Mouse (Mus musculus) cerebellum, adult 8-10 months (tissue): ENCODE data around the gene St8sia1.
"Not testable (repeated sequence)": the region's sequence is repeated elsewhere in the genome, so short reads cannot be mapped to it uniquely, and the experiment has no call there.

Experiments used
- DNase-seq: peaks from one replicate; pipeline ENCODE4 v3.0.0; 2022

Gene St8sia1

GRCm38 (mm10) chr6:142964076-142964530, at the start of gene St8sia1:
Gene St8sia1 (minus strand): TSS chr6:142964452.
- DNase-seq, result peak; percentile 75

DNA sequence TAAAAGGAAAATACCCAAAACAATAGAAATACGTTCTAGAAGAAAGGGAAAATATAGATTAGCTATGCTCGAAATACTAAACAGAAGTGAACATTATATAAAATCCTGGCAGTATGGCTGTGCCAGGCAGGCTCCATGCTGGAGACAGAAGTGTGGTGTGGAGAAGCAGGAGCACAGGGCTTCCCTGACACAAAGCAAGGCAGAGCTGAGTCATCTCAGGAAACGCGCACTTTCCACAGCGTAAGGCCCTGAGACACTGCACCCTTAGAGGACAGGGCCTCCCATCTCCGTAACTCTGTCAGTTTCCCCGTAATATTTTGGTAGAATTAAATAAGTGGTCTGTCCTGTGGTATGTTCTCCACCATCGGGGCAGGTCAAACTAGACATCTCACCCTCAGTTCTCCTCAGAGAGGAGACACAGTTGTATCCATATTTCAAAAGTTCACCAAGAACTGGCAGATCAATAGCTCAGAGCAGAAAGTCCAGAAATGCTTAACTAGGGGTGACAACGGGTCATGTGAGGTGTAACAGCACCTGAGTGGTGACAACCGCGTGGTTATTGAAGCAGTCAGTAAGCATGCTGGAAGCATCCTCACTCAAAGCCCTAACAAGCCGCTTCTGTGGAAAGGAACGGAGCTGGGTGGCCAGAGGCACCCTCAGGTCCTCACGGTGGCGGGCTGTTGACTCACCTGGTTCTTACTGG, 48.4 kb upstream of the St8sia1 start:
- DNase-seq, result no peak

GRCm38 (mm10) chr6:143008865-143009264, 44.6 kb upstream of the St8sia1 start:
- no peak for DNase-seq

- DNase-seq, result not testable (repeated sequence)
Observed at GRCm38 (mm10) chr6:143005209-143005608, 41.0 kb upstream of the St8sia1 start.

DNA sequence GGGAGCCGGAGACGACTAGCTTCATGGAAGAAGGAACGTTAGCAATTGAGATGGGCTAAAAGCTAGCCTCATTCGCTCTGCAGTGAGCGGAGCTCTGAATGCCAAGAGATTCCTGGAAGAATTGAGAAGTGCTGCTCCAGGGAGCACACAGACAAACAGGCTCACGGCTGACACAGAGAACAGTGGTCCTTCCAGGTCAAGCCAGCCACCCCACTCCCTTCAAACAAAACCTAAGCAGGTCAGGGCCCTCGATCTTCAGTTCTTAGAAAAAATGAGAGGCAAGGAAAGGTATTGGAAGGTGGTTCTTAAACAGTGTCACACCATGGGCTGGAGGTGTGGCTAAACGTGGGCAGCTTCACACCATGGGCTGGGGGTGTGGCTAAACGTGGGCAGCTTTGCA, 40.5 kb upstream of the St8sia1 start:
- no peak for DNase-seq

- DNase-seq, result no peak
Observed at GRCm38 (mm10) chr6:142998221-142998999, 34.2 kb upstream of the St8sia1 start.

GRCm38 (mm10) chr6:142996887-142997286, 32.6 kb upstream of the St8sia1 start:
- DNase-seq, result no peak

DNA sequence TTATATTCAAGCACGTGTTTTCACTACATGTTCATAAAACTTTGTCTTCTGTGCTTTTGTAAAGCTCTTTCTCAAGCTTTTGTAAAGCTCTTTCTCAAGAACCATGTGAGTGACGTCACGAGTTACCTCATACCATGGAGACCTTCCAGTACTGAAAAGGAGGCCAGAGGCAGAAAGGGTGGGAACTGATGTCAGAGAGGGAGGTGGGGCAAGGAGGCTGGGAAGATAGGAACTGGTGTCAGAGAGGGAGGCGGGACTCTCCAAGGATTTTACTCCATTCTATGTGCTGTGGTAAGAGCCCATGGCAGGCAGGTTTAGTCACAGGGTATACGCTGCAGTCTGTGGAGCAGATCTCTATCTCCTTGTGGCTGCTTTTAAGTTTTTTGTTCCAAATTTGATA, 31.3 kb upstream of the St8sia1 start:
- no peak for DNase-seq

GRCm38 (mm10) chr6:142994821-142995220, 30.6 kb upstream of the St8sia1 start:
- DNase-seq, result no peak

DNA sequence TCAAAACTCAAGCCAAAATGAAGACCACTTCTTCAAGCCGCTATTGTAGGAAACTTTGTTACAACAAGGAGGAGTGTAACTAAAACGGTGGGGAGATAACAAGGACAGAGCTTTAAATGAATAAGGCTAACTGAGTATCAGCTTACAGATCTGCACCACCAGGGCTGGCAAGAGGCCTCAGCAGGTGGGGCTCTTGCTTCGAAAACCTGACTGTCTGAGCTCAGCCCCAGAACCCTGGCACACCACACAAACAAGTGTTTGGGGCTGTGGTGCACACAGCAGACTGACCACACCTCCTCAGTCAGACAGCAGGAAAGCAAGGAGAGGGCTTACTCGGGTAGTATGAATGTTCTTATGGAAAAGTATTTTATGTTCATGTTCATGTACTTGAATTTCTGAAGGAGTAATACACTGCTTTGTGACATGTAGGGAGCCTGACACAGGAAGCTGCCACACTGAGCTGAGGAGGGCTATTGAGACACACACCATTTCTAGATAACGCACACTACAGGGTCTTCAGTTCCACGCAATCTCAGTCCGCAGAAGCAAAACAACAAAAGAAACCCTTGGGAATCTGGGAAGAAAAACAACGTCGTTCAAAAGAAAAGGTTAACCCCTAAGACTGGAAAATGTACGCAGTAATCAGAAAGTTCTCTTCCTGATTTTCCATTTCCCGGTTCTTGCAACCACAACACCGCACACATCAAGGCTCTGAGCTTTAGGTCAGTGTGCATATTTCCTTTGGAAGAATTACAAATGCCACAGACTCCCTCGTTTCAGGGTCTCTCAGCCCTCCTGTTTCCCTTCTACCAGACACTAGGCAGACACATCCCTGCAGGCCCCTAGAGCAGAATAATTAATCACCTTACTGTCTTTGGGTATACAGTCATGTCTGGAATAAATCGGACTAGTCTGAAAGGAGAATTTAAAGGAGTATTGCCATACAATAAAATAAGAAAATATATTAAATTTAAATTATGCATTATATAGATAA, 29.8 kb upstream of the St8sia1 start:
- DNase-seq, result no peak

- no peak for DNase-seq
Observed at GRCm38 (mm10) chr6:142992971-142993370, 28.7 kb upstream of the St8sia1 start.

DNA sequence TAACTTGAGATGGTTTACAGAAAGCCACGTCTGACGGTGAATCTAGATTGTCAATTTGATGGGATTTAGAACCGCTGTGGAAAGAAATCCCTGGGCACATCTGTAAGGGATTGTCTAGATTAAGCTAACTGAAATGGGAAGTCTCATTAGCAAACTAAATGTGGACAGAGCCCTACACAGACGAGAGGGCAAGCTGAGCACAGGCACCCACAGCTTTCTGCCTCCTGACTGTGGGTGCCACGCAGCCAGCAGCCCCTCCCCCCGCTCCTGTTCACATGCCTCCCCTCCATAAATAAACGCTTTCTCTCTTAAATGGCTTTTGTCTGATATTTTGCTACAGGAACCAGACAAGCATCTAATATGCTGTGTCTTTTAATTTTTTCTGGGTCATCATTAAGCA, 27.8 kb upstream of the St8sia1 start:
- no peak for DNase-seq

DNA sequence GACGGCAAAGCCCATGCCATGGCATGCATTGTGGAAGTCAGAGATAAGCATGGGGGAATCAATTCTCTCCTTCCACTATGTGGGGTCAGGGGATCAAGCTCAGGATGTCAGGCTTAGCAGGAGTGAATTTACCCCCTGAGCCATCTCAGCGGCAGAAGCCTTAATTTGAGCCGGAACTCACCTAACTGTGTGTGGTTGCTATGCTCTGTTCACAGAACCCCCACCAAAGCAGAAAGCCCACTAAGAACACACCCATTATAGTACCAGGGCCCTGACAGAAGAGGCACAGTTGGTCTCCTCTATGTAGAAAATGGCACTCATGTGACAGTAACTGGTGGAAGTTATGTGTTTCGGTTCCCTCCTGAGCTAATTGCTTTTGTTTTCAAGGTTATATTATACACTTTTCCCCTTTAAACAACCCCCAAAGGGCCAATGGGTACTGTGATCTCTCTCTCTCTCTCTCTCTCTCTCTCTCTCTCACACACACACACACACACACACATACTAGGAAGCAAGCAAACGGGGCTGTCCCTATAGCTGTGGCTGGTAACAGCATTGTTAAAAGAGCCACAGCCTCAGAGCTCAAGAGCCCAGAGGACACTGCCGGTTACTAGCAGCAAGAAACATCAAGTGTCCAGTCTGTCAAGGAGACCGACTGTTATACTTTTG, 27.3 kb upstream of the St8sia1 start:
- no peak for DNase-seq

DNA sequence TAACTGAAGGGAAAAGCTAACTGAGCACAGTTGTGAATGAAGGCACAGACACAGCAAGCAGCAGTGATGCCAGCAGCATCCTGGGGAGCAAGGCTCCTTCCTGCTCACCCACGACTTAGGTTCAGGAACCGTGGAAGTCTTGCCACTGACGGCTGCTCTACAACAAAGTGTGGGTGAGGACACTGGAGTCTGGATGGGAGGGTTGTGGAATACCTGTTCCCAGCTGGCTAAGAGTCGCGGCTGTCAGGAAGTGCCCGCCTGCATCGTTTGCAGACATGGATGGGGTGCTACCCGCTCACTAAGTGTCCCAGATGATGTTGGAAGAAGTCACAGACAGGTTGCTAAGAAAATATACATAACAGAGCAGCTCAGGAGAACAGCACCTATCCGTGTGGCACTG, 26.3 kb upstream of the St8sia1 start:
- DNase-seq, result no peak

- no peak for DNase-seq
Observed at GRCm38 (mm10) chr6:142989495-142989894, 25.2 kb upstream of the St8sia1 start.

- peak; percentile 55 for DNase-seq
Observed at GRCm38 (mm10) chr6:142988753-142989152, 24.5 kb upstream of the St8sia1 start.

- no peak for DNase-seq
Observed at GRCm38 (mm10) chr6:142988231-142988630, 24.0 kb upstream of the St8sia1 start.

DNA sequence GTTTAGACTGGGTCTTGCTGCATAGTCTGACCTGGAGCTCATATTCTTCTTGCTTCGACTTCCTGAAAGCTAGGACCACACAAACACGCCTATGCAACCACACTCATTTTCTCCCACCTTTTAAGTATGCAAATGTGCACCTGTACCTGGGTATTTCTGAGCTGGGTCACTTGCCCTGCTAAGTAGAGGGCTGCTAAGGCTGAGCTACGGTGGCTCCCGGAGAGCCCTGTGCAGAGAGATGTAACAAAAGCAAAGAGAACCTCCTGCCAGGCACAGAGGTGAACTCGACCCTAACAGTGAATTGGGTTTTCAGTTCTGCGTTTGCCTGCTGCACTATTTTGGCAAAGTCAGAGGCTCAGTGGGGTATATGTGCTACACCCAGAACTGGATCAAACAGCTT, 23.4 kb upstream of the St8sia1 start:
- DNase-seq, result no peak

DNA sequence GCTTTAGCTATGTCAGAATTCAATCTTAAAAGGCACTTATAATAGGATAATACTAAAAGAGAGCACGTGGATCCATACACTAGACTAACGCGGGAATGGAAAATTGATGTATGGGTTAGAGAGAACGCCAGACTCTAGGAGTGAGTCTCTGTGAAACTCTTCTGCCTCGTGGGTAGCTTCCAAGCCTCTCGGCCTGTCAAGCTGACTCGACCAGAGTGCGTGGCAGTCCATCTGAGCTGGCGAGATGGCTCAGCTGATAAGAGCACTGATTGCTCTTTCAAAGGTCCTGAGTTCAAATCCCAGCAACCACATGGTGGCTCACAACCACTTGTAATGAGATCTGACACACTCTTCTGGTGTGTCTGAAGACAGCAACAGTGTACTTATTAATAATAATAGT, 22.5 kb upstream of the St8sia1 start:
- DNase-seq, result not testable (repeated sequence)

GRCm38 (mm10) chr6:142985561-142986238, 21.4 kb upstream of the St8sia1 start:
- DNase-seq, result not testable (repeated sequence)
